Mouse (Mus musculus) hindbrain, postnatal 0 days (tissue): ENCODE measurements at regions not wholly inside any gene's neighbourhood (a gene's known extent, or its start where the extent isn't known, plus 50 kb on each side); places are given as distances from the start of the nearest gene placed in this dataset.

Experiments used
- ATAC-seq: fragments of 200-750 bp; cut with Nextera tagmentation; 2 replicates; pipeline ENCODE4 v1.8.0; 2017; ENCODE audit warnings: mild to moderate bottlenecking, moderate TSS enrichment, moderate library complexity
- DNase-seq: peaks from one replicate; pipeline ENCODE4 v3.0.0-alpha.2; 2015; ENCODE audit warnings: low spot score
- H3K27ac ChIP-seq: fragments of 300-500 bp; sonication (generic); 2 replicates; pipeline ENCODE4 v1.5.1; 2014; ENCODE audit warnings: mild to moderate bottlenecking
- H3K27me3 ChIP-seq: fragments of 300-500 bp; sonication (generic); 2 replicates; pipeline ENCODE4 v1.6.1; 2014; ENCODE audit warnings: low read length, mixed read lengths; ENCODE audit not compliant: insufficient read depth
- H3K36me3 ChIP-seq: fragments of 300-500 bp; sonication (generic); 2 replicates; pipeline ENCODE4 v1.6.1; 2014; ENCODE audit warnings: low read length, mixed read lengths; ENCODE audit not compliant: insufficient read depth
- H3K4me1 ChIP-seq: fragments of 300-500 bp; sonication (generic); 2 replicates; pipeline ENCODE4 v1.6.1; 2014; ENCODE audit warnings: antibody characterized with exemption, low read length, mixed read lengths; ENCODE audit not compliant: insufficient read depth
- H3K4me2 ChIP-seq: fragments of 300-500 bp; sonication (generic); 2 replicates; pipeline ENCODE4 v1.6.1; 2014; ENCODE audit warnings: low read depth, mild to moderate bottlenecking, low read length, moderate library complexity, mixed read lengths
- H3K4me3 ChIP-seq: fragments of 300-500 bp; sonication (generic); 2 replicates; pipeline ENCODE4 v1.5.1; 2014; ENCODE audit warnings: low read length
- H3K9ac ChIP-seq: fragments of 300-500 bp; sonication (generic); replicated peaks from 2 replicates; pipeline ENCODE4 v1.6.1; 2014; ENCODE audit warnings: mild to moderate bottlenecking, low read length, moderate library complexity, mixed read lengths
- H3K9me3 ChIP-seq: fragments of 300-500 bp; sonication (generic); 2 replicates; pipeline ENCODE4 v1.6.1; 2016; ENCODE audit warnings: low read length, mixed read lengths
- CTCF ChIP-seq: IDR thresholded peaks from 2 replicates; pipeline ENCODE4 v1.5.1; 2016; ENCODE audit warnings: antibody characterized with exemption, control low read depth, low read depth
- WGBS: fragments of 180-500 bp; shearing (Covaris S2); extraction: QIAGEN DNeasy Blood & Tissue Kit; methylation state at CpG from one replicate; pipeline ENCODE4 v1.1.7; 2014; 5-methylcytosine and 5-hydroxymethylcytosine counted together

DNA sequence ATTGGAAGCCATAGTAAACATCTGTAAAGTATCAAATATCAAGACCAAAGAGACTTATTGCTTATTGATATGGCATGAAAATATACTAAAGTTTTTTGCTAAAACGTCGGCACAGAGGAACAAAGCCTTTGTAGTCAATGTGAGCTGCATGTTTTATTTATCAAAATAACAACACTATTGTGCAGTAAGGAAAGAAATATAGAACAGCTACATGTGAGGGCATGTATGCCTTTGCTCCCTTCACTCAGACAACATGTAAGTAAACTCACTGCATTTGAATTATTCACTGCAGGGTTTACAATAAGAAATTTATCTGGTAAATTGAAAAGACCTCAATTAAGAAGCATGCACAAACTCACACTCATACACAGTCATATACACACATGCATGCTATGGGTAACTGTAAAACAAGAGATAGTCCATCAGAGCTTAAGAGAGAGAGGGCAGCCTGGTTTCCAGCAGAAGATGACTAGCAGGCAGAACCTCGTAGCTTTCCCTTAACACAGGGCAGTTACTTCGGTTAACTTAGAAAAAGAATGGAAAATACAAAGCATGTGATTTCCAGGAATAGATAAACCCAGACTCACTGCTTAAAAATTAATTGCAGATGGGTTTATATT lies 182.7 kb downstream of the Gm11146 start:
- ATAC-seq (no peak), DNase-seq (peak; percentile 48)
- H3K4me2 ChIP-seq, result peak overlapping the region; percentile 79
- H3K4me3 ChIP-seq, result peak overlapping the region; percentile 48
- H3K9me3 ChIP-seq, result no peaks in the 10 kb centered on the region
- 0 out of 2 replicates have a peak, but pooled peaks cover 4% of the 10 kb centered on the region for H3K4me1 ChIP-seq
- no peak for TF ChIP-seq CTCF
- WGBS, result 10% methylated on average over 4 of the region's 4 CpGs
- H3K27me3 ChIP-seq, result no peaks in the 10 kb centered on the region
- H3K9ac ChIP-seq, result peak overlapping the region; percentile 65
- peak overlapping the region; percentile 86 for H3K27ac ChIP-seq
- no peaks in the 10 kb centered on the region for H3K36me3 ChIP-seq

DNA sequence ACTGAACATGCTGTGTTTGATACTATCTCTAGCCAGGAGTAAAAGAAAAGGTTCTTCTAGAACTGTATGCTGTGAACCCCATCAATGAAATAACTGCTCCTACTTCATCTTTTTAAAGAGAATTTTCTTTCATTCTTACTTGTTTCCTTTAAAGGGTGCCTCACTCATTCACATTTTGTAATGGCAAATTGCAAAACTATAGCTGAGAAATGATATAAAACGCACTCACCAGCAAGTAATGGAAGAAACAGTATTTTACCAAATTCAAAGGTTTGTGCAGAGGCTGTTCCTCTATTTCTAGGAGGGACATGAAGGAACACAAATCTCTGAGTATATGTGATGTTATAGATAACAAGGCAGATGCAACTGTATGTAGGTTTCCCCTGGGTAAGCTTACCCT lies 183.4 kb downstream of the Gm11146 start:
- no peak for TF ChIP-seq CTCF
- DNase-seq (no peak), ATAC-seq (no peak)
- Histone ChIP-seq H3K4me3 (peak overlapping the region; percentile 48), H3K9me3 (no peaks in the 10 kb centered on the region), H3K4me1 (0 out of 2 replicates have a peak, but pooled peaks cover 4% of the 10 kb centered on the region), H3K9ac (peak overlapping the region; percentile 65), H3K27ac (peak overlapping the region; percentile 86), H3K27me3 (no peaks in the 10 kb centered on the region), H3K4me2 (peak overlapping the region; percentile 79), H3K36me3 (no peaks in the 10 kb centered on the region)
- 24% methylated on average over 1 of the region's 1 CpGs for WGBS

DNA sequence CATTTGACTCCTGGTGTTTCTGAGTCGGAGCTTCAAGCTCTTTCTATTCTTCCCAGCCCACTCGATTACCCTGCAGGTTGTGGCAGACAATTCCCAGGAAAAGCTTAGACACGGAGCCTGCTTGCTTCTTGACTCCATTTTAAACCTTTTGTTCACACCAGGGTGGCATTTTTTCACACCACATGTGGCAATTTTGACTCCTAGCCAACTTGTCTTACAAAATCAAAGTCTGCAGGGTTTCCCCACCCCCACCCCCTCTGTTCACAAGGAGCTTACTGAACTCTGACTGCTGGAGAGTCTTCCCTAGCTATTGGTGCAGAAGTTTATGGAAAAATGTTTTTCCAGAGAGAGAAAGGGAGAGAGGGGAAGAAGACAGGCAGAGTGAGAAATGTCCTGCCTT lies 184.1 kb downstream of the Gm11146 start:
- no peaks in the 10 kb centered on the region for H3K36me3 ChIP-seq
- DNase-seq, result peak; percentile 95
- peak overlapping the region; percentile 48 for H3K4me3 ChIP-seq
- H3K4me2 ChIP-seq, result peak overlapping the region; percentile 79
- WGBS, result 3% methylated on average over 3 of the region's 3 CpGs
- peak; percentile 72 for ATAC-seq
- TF ChIP-seq CTCF, result no peak
- peak overlapping the region; percentile 65 for H3K9ac ChIP-seq
- peak overlapping the region; percentile 86 for H3K27ac ChIP-seq
- H3K4me1 ChIP-seq, result 0 out of 2 replicates have a peak, but pooled peaks cover under 1% of the 10 kb centered on the region
- H3K9me3 ChIP-seq, result no peaks in the 10 kb centered on the region
- H3K27me3 ChIP-seq, result no peaks in the 10 kb centered on the region

DNA sequence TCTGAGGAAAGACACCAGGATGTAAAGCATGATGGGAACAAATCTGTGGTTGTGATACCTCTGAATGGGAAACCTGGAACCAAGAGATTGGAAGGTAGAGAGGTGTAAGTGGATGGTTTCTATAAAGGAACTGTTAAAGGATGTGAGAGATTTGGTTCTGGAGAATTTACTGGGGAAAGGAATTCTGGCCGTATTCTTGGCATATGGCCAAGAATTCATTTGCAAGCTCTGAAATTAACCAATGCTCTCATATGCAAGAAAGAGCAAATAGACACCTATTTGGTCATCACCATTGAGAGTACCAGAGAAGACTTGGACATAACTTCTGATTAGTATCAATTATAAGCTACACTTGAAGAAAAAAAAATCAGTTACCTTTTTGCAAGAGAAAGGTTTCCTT lies 187.3 kb downstream of the Gm11146 start:
- no peaks in the 10 kb centered on the region for H3K4me1 ChIP-seq
- no peaks in the 10 kb centered on the region for H3K9me3 ChIP-seq
- no peak overlapping the region for H3K4me2 ChIP-seq
- no peak for DNase-seq
- no peak for TF ChIP-seq CTCF
- no peak overlapping the region for H3K27ac ChIP-seq
- WGBS, result 12% methylated on average over 1 of the region's 1 CpGs
- no peak overlapping the region for H3K4me3 ChIP-seq
- H3K9ac ChIP-seq, result no peak overlapping the region
- H3K36me3 ChIP-seq, result no peaks in the 10 kb centered on the region
- H3K27me3 ChIP-seq, result no peaks in the 10 kb centered on the region
- no peak for ATAC-seq

DNA sequence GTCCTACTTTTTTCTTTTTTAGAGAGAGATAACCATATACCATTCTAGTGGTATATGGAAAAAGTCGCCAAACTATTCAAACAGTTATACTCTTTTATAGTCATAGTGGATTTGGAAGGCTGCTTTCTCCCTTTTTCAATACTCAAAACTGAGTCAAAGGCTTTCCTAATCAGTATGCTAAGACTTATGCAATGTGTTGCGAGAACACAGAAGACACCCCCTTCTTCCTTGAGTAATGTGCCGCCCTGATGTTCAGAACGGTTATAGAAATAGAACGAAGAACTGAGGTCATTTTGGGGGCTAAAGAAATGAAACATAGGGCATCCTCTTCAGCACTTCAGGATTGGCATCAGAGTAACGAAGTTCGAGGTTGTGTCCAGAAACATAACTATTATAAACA lies 192.7 kb downstream of the Gm11146 start:
- DNase-seq, result no peak
- 69% methylated on average over 7 of the region's 7 CpGs for WGBS
- Histone ChIP-seq H3K9me3 (no peaks in the 10 kb centered on the region), H3K4me2 (no peak overlapping the region), H3K4me1 (peaks cover 10% of the 10 kb centered on the region), H3K9ac (no peak overlapping the region), H3K36me3 (no peaks in the 10 kb centered on the region), H3K27me3 (no peaks in the 10 kb centered on the region), H3K4me3 (no peak overlapping the region), H3K27ac (no peak overlapping the region)
- no peak for TF ChIP-seq CTCF
- no peak for ATAC-seq

DNA sequence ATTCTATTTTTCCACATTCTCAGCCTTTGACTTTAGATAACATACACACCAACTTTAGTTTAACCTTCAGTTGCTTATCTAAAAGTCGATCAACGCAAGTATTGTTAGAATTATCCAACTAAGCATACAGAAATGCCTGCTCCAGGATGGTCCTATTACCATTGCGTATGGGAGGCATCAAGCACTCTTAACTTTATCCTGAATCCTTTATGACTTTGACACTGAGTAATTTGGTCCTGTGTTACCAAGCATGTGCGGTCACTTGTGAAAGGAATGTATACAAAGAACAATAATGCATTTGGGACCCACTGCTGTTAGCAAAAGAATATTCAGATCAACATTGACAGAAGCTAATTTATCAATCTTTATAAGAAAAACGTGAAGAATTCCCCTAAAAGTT lies 194.9 kb downstream of the Gm11146 start:
- H3K4me3 ChIP-seq, result no peak overlapping the region

DNA sequence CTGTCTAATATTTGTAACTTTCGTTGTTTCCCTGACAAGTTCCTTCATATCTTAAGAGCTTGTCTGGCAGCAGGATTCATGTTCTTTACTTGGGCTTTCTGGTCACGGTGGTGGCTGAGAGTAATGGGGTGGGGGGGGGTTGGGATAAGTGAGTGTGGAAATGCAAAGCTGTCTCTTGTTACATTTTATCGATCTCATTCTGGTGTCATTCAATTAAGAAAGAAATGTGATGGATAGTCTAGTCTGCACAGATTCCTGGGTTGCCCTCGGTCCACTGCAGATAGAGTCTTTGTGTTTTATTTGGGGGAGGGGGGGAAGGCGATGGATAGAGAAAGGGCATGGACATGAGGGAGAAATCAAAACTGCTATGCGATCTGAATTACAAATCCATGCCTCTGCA lies 196.0 kb downstream of the Gm11146 start:
- H3K27me3 ChIP-seq, result no peaks in the 10 kb centered on the region
- H3K4me2 ChIP-seq, result peak overlapping the region; percentile 47
- H3K9ac ChIP-seq, result no peak overlapping the region
- H3K4me3 ChIP-seq, result no peak overlapping the region
- peak; percentile 41 for DNase-seq
- peak; percentile 77 for ATAC-seq
- H3K9me3 ChIP-seq, result no peaks in the 10 kb centered on the region
- no peak for TF ChIP-seq CTCF
- peaks cover 24% of the 10 kb centered on the region for H3K4me1 ChIP-seq
- peak overlapping the region; percentile 72 for H3K27ac ChIP-seq
- H3K36me3 ChIP-seq, result no peaks in the 10 kb centered on the region
- WGBS, result 17% methylated on average over 6 of the region's 6 CpGs

More for the DNA sequence above, 194.9 kb downstream of the Gm11146 start:
- no peak for TF ChIP-seq CTCF
- WGBS, result 33% methylated on average over 5 of the region's 5 CpGs
- H3K27me3 ChIP-seq, result no peaks in the 10 kb centered on the region
- no peaks in the 10 kb centered on the region for H3K9me3 ChIP-seq
- H3K36me3 ChIP-seq, result no peaks in the 10 kb centered on the region
- no peak overlapping the region for H3K4me2 ChIP-seq
- 0 out of 2 replicates have a peak overlapping the region, but pooled peaks have one; percentile 45 for H3K27ac ChIP-seq
- H3K4me1 ChIP-seq, result peaks cover 22% of the 10 kb centered on the region
- H3K9ac ChIP-seq, result no peak overlapping the region
- DNase-seq, result no peak
- ATAC-seq, result no peak
